Mouse (Mus musculus) limb, embryonic 14.5 days (tissue): ENCODE data around the gene Fen1. TPM values are rescaled to one million over a fixed set of nuclear protein-coding genes. Genes with fewer than 3 reads are reported as not detected.

Source experiments
- ATAC-seq: fragments of 200-750 bp; cut with Nextera tagmentation; 2 replicates; pipeline ENCODE4 v1.8.0; 2017; ENCODE audit warnings: low read depth, moderate number of reproducible peaks, moderate TSS enrichment; ENCODE audit not compliant: low FRiP score
- DNase-seq: peaks from one replicate; pipeline ENCODE4 v3.0.0-alpha.2; 2015; ENCODE audit warnings: low spot score
- H3K27ac ChIP-seq: fragments of 300-500 bp; sonication (generic); replicated peaks from 2 replicates; pipeline ENCODE4 v1.5.1; 2014; ENCODE audit warnings: low read depth, mild to moderate bottlenecking, low read length, moderate library complexity, mixed read lengths
- H3K27me3 ChIP-seq: fragments of 300-500 bp; sonication (generic); 2 replicates; pipeline ENCODE4 v1.6.1; 2014; ENCODE audit warnings: low read length, mixed read lengths; ENCODE audit not compliant: control insufficient read depth, insufficient read depth
- H3K36me3 ChIP-seq: fragments of 300-500 bp; sonication (generic); 2 replicates; pipeline ENCODE4 v1.6.1; 2014; ENCODE audit warnings: mild to moderate bottlenecking, low read length, moderate library complexity, mixed read lengths; ENCODE audit not compliant: control insufficient read depth, insufficient read depth
- H3K4me1 ChIP-seq: fragments of 300-500 bp; sonication (generic); 2 replicates; pipeline ENCODE4 v1.6.1; 2014; ENCODE audit warnings: antibody characterized with exemption, low read length, mixed read lengths; ENCODE audit not compliant: control insufficient read depth, insufficient read depth
- H3K4me2 ChIP-seq: fragments of 300-500 bp; sonication (generic); replicated peaks from 2 replicates; pipeline ENCODE4 v1.6.1; 2014; ENCODE audit warnings: low read depth, mild to moderate bottlenecking, low read length, moderate library complexity; ENCODE audit not compliant: severe bottlenecking
- H3K4me3 ChIP-seq: fragments of 300-500 bp; sonication (generic); replicated peaks from 2 replicates; pipeline ENCODE4 v1.5.1; 2014; ENCODE audit warnings: low read length
- H3K9ac ChIP-seq: fragments of 300-500 bp; sonication (generic); 2 replicates; pipeline ENCODE4 v1.6.1; 2014; ENCODE audit warnings: mild to moderate bottlenecking, low read depth, low read length, moderate library complexity; ENCODE audit not compliant: severe bottlenecking
- H3K9me3 ChIP-seq: fragments of 300-500 bp; sonication (generic); 2 replicates; pipeline ENCODE4 v1.6.1; 2016; ENCODE audit warnings: low read length; ENCODE audit not compliant: control insufficient read depth
- POLR2A ChIP-seq: fragments of 200-500 bp; IDR thresholded peaks from 2 replicates; pipeline ENCODE4 v1.8.0; 2012; ENCODE audit warnings: inconsistent platforms, mild to moderate bottlenecking, moderate library complexity, borderline replicate concordance; ENCODE audit not compliant: insufficient read depth, insufficient read length; ENCODE audit errors: extremely low read depth
- WGBS: fragments of 180-500 bp; shearing (Covaris S2); extraction: QIAGEN DNeasy Blood & Tissue Kit; methylation state at CpG from one replicate; pipeline ENCODE4 v1.1.7; 2014; 5-methylcytosine and 5-hydroxymethylcytosine counted together
- polyA plus RNA-seq, 2 experiments: library from polyadenylated mRNA; depleted of rRNA in 1 of 2; stranded (reverse) in 1 of 2; unstranded in 1 of 2; fragments of >200 nt; fragmentation: Nextera tagmentation in 1 of 2; extraction: Ambion mirVana in 1 of 2; gene quantifications; 2 replicates each; pipeline versions ENCODE4 v1.2.1 to v1.2.3; 2012 to 2014

Gene Fen1
- polyA plus RNA-seq, 2 experiments = 40.8 to 58.2 TPM

GRCm38 (mm10) chr19:10181225-10181624 is 22.7 kb downstream of the Fen1 start:
- Histone ChIP-seq H3K4me1 (peaks cover 10% of the 10 kb centered on the region), H3K9me3 (no peaks in the 10 kb centered on the region), H3K27ac (no peak overlapping the region), H3K4me2 (no peak overlapping the region), H3K36me3 (peaks cover 7% of the 10 kb centered on the region; the same call in 1 of the 2 replicates), H3K9ac (no peak overlapping the region), H3K4me3 (no peak overlapping the region), H3K27me3 (no peaks in the 10 kb centered on the region)
- TF ChIP-seq POLR2A = no peak
- 92% methylated on average over 7 of the region's 7 CpGs for whole genome bisulfite sequencing
- no peak for ATAC-seq
- DNase-seq = no peak

DNA sequence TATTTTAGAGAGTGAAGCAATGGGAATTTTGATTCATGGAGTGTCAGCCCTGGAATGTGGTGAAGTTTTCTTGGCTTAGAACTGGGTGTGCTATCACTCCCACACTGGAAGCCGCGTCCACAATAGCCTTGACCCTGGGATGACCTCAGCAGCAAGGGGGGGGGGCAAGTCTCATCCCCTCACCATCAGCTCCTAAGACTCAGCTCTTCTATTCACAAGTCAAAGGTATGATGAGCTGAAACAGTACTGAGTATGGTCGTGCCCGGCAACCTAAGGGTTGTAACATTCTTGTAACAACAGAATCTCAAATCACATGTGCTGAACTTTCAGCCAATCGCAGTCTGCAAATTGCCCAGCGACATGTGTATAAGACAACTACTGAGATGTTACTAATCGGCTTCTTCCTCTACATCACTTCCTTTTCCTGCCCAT is 27.0 kb downstream of the Fen1 start:
- ATAC-seq (no peak), DNase-seq (no peak)
- Histone ChIP-seq H3K36me3 (no peaks in the 10 kb centered on the region), H3K9ac (no peak overlapping the region), H3K9me3 (no peaks in the 10 kb centered on the region), H3K4me3 (no peak overlapping the region), H3K27me3 (no peaks in the 10 kb centered on the region), H3K4me1 (no peaks in the 10 kb centered on the region), H3K27ac (no peak overlapping the region), H3K4me2 (no peak overlapping the region)
- 65% methylated on average over 7 of the region's 7 CpGs for WGBS
- TF ChIP-seq POLR2A = no peak

- no peak for ATAC-seq
- H3K4me2 ChIP-seq = no peak overlapping the region
- H3K27me3 ChIP-seq = no peaks in the 10 kb centered on the region
- no peak for DNase-seq
- TF ChIP-seq POLR2A = no peak
- no peaks in the 10 kb centered on the region for H3K9me3 ChIP-seq
- no peak overlapping the region for H3K9ac ChIP-seq
- no peaks in the 10 kb centered on the region for H3K4me1 ChIP-seq
- no peaks in the 10 kb centered on the region for H3K36me3 ChIP-seq
- H3K4me3 ChIP-seq = no peak overlapping the region
- WGBS = 78% methylated on average over 1 of the region's 1 CpGs
- H3K27ac ChIP-seq = no peak overlapping the region
Observed at GRCm38 (mm10) chr19:10176477-10176876, 27.5 kb downstream of the Fen1 start.

DNA sequence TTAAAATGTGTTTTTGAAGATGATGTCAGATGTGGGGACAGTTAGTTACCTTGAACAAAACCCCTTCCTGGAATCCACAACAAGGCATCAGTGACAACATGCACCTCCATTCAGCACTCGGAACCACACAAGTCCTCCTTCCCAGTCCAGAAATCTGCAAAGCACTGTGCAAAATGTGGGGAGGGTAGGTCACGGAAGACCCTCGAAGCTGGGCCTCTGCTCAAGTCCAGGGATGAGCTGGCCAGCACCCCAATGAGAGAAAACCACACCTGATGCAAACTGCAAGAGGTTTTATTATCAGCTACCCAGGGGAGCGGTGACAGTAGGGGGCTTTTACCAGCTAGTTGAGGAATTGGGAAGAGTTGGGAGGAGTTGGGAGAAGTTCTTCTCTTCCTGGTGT is 29.0 kb downstream of the Fen1 start:
- Histone ChIP-seq H3K4me1 (no peaks in the 10 kb centered on the region), H3K9me3 (no peaks in the 10 kb centered on the region), H3K9ac (no peak overlapping the region), H3K4me3 (no peak overlapping the region), H3K27me3 (no peaks in the 10 kb centered on the region), H3K4me2 (no peak overlapping the region), H3K27ac (no peak overlapping the region), H3K36me3 (no peaks in the 10 kb centered on the region)
- ATAC-seq = no peak
- WGBS = 63% methylated on average over 4 of the region's 4 CpGs
- DNase-seq = no peak
- no peak for TF ChIP-seq POLR2A

- Histone ChIP-seq H3K9ac (no peak overlapping the region), H3K27me3 (no peaks in the 10 kb centered on the region), H3K27ac (no peak overlapping the region), H3K4me3 (no peak overlapping the region), H3K9me3 (no peaks in the 10 kb centered on the region), H3K36me3 (no peaks in the 10 kb centered on the region), H3K4me2 (no peak overlapping the region), H3K4me1 (no peaks in the 10 kb centered on the region)
- no peak for ATAC-seq
- 89% methylated on average over 7 of the region's 7 CpGs for WGBS
- no peak for TF ChIP-seq POLR2A
- no peak for DNase-seq
Observed at GRCm38 (mm10) chr19:10173844-10174539, 30.0 kb downstream of the Fen1 start.
